Mouse (Mus musculus) kidney, adult 11 months (tissue): ENCODE results near the gene Cds1.

Source experiments
- DNase-seq: peaks from one replicate; pipeline ENCODE4 v3.0.0; 2022

Gene Cds1

DNA sequence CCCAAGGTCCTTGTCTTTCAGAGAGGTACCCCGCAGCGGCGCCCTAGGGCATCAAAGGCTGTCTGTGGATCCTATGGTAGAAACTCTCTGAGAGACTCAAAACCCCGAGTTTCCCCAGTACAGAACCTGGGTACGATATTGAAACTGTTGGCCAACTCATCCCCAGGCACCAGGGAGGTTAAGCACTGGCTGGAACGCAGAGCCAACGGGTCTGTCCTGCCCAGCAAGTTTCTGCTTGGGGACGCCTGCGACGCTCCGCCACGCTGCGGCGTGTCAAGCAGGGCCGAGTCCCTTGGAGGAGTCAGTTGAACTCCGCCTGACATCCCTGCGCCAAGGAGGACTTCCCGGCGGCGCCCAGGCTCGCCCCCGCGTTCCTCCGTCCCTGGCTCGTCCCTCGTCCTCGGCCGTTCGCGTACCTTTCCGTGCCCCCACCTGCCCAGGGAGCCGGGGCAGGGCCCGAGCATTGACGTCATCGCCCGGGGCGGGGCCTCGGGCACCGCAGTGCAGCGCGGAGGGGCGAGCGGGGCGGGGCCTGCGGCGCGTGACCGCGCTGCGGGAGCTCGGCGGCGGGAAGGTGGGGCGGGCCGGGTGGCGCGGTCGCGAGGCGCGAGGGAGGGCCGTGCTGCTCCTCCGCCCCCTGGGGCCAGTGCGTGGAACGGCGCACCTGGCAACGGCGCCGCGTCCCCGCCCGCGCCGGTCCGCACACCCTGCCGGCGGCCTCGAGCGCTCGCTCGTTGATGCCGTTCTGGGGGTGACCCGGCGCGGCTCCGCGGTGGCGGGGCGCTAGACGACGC, at the start of gene Cds1:
Cds1 (plus strand) TSS at position 577 of the 794 bp plus-strand sequence.
- peak; percentile 85 for DNase-seq

DNA sequence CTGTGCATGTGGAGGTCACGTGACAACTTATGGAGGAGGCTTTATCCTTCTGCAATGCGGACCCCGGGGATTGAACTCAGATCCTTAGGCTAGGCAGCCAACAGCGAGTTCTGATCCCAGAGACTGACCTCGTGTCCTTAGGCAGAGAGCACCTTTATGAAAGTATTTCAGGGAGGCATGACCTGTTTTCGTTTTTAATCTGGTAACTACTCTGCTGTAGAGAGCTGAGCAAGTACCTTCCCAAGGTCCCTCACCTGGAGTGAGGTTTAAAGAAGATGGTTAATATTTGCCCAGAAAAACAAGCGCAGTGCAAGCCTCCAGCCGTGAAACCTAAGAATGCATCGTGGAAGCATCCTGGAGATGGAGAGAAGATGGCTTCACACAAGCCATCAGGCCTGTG, 40.7 kb upstream of the Cds1 start:
- peak; percentile 27 for DNase-seq

DNA sequence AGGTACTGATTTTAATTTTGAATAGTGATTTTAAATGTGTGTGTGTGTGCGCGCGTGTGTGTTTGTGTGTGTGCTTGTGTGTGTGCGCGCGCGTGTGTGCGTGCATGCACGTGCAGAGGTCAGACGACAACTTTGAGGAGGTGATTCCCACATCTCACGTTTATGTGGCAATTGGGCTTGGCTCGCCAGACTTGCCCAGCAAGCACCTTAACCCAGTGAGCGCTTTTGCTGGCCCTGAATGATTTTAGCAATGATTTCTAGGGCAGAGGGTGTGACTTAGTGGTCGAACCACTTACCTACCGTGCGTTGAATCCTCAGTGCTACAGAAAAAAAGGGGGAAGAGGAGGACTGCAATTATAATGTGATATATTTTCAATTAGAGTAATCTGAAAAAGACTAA, 40.2 kb upstream of the Cds1 start:
- DNase-seq, result peak; percentile 22

DNA sequence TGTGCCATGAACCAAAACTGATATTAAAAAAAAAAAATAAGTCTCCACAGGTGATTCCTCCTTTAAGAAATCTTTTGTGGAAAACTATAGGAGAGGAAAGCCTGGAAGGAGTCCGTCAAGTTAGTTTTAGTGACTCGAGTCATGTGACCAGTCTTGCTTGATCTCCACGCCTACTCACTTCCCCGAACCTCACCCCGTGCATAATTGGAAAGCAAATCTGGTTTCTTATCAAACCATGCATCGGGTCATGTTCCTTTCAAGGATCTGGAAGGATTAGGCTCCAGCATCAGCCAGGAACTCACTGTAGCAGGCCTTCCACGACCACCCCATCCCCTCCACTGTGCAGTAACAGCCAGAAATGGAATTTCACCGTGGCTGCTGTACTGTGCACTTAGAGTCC, 39.2 kb upstream of the Cds1 start:
- peak; percentile 44 for DNase-seq

DNA sequence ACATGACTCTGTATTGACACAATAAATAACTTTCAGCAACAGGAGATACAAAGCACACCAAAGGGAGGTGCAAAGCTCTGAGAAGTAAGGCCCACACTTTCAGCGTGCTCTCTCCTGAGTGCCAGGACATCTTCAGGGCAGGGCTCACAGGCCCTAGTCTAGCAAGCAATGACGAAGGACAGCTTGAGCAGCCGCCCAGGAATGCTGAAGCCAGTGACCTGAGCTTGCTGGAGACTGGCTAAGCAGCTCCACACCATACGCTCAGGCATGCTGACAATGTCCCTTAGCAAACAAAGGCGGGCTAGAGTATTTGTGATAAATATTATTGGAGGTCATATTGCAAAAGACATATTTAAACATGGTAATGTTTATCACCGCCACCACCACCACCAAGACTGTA, 38.6 kb upstream of the Cds1 start:
- no peak for DNase-seq

DNA sequence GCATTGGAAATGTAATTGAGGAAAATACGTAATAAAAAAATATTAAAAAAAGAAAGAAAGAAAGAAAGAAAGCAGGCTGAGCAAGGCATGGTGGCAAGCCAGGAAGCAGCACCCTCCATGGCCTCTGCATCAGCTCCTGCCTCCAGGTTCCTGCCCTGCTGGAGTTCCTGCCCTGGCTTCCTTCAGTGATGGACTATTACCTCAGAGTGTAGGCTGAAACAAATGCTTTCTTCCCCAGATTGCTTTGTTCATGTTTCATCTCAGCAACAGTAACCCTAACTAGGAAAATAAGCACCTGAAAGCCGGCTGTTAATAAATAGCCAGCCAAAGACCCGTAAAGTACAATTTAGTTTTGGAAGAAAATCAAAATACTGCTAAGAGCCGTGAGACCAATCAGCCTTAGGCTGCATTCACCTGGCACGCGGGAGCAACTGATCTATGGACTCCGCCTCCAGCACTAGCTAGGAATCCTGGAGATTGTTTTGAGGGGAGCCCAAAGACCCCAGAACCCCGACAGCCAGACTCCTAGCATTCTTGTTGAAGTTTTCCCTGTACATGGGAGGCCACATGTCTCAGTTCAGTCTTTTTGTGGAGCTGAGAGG, 36.5 kb upstream of the Cds1 start:
- peak; percentile 87 for DNase-seq

DNA sequence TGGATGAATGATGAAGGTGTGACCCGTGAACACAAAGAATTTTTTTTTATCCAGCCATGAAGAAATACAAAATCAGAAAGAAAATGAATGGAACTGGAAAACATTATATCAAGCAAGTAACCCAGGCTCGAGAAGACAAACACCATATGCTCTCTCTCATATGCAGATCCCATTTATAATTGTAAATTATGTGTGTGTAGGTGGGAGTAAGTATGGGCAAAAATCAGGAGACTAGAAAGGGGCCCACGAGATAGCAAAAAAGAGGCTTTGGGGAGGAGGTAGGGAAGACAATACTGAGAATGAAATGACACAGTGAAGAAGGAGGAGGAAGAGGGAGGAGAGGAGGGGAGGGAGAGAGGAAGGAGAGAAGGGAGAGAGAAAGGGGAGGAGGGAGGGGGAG, 27.6 kb upstream of the Cds1 start:
- DNase-seq, result no peak

DNA sequence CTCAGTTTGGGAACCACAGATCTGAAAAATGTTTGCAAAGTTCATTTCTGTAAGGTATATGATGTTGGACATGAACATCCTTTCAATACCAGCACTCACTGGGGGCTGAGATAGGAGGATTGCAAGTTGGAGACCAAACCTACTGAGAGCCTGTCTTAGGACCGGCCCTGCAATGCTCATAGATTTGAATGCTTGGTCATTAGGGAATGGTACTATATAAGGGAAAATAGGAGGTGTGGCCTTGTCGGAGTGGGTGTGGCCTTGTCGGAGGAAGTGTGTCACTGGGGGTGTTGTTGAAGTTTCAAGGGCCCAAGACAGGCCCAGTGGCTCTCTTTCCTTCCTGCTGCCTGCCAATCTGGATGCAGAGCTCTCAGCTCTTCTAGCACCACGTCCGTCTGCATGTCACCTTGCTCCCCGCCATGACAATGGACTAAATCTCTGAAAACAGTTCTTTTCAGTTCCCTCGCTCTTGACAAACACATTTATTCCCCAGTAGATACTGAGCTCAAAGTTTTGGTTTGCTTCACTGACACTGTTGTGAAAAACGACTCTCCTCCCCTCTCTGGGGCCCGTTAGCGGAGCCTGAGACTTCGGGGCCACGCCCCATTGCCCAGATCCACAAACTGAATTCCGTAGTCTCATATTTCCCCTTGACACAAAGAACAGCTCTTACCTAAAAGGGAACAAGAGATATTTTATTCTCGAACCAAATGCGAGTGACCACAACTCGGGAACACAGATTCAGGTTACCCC, 24.3 kb upstream of the Cds1 start:
- no peak for DNase-seq

DNA sequence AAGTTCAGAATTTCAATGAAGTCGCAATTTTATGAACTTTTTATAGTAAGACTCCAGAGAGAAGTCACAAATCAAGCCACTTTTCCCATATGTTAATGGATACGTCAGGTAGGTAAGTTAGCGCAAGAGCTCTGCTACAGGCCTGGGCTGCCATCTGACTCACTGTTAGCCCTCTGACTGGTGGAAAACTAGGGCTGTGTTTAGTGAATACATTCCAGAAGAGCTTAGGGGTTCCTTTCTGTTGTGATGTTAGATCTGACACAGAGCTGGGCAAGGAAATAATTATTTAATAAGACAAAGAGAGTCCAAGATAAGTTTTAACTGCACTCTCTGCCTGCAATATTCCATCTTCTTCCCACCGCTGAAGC, 23.7 kb upstream of the Cds1 start:
- DNase-seq, result no peak

DNA sequence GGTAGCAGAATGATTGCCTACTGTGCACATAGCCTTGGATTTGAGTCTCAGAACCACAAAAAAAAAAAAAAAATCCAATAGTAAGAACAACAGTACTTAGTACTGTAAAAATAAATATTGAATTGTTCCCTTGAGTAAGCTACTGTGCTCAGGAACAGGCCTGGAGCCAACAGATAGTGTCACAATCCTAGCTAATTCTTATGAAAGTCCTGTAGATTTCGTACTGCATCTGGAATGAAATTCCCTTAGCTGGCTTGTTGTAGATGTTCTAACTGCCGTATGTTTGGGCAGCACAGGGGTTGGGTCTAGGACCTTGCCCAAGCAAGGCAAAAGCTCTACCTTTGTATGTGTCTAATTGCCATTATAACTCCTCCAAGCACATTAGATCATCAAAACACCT, 22.9 kb upstream of the Cds1 start:
- no peak for DNase-seq

DNA sequence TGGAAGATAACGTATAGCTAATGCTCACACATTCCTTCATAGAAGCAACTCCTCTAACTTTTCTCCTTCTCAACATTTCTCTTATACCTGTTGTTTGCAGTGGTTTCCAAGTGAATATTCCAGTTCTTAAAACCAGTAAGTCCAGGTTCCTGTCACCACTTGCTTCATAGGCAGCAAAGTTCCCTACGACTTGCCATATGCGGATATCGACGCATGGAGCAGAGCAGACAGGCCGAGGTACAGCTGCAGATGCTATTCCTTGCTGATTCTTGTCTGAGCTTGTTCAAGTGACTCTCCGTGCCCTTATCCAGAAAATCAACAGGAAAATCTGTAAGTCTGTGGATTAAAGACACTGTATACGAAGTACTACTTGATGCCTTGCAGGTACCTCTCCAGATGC, 22.5 kb upstream of the Cds1 start:
- DNase-seq, result no peak

DNA sequence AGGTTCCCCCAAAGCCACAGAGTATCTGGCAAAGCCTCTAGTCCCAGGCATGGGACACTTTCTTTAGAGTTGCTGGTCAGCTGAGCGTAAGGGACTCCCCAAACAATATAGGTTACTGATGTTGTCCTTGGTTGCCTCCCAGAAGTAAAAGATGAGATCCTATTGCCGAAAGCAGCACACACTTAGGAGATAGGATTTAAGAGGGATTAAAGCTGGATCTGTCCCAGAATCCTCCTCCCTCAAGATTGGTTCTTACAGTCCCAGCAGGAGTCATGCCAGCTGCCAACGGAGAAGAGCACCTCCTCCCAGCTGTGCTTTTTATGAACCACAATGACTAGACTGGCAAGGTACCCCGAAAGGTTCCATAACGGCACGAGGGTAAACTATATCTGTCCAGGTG, 20.0 kb upstream of the Cds1 start:
- no peak for DNase-seq

DNA sequence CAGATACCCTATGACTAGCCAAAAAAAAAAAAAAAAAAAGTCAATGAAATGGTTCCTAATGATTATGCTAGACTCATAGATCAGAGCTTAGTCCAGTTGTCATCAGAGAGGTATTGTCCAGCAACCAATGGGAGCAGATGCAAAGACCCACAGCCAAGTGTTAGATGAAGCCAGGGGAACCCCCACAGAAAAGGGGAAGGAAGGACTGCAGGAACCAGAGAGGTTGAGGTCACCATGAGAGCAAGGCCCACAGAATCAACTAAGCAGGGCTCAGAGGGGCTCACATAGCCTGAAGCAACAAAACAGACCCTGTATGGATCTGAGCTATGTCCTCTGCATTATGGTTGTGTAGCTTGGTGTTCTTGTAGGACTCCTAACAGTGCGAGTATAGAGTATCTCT, 11.2 kb upstream of the Cds1 start:
- DNase-seq, result no peak

DNA sequence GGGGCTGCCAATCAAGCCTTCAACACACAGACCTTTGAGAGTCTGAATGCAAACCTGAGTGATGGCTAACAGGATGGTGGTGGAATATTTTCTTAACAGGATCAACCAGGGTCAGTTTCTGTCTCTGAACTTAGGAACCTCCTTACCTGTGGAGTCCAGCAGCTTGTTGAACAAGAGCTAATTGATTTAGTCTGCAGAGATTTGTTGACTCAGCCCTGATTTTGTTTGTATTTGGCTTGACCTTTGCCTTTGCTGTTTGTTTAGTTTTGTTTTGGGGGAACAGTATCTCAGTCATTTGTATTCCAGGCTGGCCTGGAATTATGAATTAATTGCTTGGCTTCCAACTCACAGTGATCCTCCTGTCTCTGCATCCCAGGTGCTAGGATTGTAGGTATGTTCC, 7.3 kb upstream of the Cds1 start:
- no peak for DNase-seq

DNA sequence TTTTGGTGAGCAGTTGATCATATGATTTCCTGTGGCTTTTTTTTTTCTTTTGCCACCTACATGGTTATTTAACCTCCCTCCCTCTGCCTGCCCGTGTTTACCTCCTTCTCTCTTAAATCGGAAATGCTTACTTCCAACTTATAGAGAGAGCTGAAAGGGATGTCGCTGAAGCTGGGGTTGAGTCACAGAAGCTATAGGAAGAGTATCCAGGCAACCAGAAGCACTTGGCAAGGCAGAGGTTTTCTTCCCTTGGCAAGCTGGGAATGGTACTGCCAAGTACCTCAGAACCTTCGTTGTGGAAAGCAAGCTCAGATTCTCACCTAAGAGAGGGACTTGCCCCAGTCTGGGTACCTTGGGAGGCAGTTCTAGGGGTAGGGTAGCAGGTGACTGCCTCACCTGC, 3.2 kb upstream of the Cds1 start:
- peak; percentile 1 for DNase-seq

DNA sequence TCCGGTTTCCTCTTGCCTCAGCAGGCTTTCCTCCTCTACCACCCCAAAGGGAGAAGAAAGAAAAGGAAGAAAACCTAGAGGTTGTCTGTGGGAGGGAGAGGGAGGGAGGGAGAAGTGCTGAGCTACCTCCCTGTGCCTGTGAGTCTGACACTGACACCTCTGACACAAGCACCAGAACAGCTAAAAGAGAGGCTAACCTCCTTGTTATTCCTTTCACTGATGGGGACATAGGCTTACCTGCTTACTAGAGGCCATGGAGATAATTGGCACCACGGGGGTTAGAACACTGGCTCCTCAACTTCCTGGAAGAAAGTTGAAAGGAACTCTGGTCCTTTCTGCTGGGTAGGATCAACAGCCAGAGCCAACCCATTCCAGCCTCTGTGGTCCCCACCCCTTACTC, 1.4 kb upstream of the Cds1 start:
- no peak for DNase-seq

DNA sequence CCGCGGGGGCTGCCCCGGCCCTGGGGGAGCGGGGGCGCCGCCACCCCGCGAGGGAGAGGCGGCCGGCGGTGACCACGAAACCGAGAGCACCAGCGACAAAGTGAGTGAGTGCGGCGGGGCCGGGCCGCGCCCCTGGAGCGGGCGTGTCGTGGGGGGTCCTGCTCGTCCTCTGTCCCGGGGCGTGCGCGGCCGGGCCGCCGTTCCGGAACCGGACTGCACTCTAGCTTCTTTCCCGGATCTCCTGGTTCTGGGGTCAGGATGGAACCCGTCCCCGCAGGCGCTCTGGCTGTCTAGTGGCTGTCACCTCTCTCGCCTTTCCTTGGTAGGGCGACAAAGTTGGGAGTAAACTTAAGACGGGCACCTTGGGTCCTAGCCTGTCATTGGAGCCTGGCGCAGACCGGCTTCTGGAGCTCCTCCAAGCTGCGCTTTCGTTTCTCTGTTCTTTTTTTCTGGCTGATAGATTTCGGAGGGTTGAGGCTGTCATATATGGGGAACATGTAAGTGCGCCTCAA, 516 bp downstream of the Cds1 start:
- peak; percentile 44 for DNase-seq

DNA sequence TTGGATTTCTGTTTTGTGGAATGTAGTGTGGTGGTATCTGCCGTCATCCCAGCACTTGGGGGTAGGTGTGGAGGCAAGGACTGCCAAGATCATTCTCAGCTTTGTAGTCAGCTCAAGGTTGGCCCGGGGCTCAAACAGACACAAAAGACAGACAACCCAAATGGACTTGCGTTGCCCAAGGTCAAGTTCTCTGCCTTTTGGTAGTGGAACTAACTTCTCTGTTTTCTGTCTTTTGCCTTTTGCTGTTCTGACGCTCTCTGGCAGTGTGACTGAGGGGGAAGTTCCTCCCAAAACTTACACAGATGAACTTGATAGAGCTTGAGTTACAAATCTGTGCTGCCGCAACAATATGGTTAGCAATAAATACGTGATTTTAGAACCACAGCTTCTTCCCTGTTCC, 1.3 kb downstream of the Cds1 start:
- no peak for DNase-seq

DNA sequence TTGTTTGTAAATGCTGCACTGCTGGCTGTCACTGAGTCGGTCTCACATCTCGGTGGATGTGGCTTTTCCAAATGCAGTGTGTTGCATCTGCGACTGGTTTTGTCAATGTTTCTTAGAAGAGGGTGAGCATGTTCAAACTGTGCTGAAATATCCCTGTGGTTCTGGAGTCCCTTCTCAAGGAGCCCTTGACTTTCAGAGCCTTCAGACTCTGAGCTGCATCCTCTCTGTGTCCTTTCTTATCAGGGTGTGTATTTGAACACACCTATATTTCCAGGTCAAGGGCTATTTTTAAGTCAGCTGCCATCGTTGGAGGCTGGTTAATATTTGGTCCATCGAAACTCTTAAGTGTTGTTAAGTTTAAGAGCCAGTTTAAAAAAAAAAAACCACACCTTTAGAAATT, 2.2 kb downstream of the Cds1 start:
- DNase-seq, result peak; percentile 1

DNA sequence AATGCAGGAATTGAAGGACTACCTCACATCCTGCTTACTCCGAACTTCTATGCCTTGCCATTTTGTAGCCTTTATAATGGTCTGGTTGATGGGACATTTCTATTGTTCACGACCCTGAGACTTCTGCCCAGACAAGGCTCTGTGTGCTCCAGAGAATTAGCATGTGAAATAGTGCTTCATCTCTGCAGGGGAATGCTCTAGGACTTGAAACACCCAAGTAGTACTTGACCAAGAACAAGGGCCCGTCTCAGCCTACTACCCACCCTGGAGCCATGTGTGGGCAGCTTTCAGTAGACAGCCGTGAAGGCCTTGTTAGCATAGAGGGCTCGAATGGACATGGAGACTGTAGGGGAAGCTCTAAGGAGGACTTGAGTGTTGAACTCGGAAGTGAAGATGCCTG, 2.6 kb downstream of the Cds1 start:
- no peak for DNase-seq

DNA sequence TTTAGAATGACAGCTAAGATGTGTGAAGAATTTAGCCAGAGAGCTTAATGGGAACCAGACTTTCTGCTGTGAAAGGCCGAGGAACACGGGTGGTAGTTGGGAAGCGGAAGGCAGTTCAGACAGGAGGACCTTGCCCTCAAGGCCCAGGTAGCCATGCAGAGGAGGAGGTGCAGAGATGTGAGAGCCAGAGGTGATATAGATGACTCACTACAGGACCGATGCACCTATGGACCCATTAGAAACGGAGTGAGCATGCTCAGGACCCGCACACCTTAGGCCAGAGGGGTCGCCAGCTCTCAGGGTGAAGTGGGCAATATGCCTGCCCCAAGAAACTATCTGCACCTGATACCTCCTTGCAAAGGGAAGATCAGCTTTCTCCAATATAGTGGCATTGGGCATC, 3.6 kb downstream of the Cds1 start:
- no peak for DNase-seq

DNA sequence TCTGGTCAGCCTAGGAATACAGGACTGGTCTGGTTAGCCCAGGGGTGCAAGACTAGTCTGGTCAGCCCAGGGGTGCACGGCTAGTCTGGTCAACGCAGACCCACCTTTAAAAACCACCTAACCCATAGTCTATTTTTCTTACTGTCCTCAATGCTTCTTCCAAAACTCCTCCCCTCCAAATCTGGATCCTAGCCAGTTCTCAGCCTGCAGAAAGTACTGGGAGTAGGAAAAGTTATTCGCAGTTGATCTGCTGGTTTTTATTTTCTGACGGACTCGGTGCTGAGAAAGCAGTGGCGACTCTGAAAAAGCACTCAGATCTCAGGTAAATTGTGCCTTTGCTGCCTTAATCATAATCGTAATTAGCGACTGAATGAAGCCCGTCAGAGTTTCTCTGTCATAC, 7.7 kb downstream of the Cds1 start:
- DNase-seq, result no peak

DNA sequence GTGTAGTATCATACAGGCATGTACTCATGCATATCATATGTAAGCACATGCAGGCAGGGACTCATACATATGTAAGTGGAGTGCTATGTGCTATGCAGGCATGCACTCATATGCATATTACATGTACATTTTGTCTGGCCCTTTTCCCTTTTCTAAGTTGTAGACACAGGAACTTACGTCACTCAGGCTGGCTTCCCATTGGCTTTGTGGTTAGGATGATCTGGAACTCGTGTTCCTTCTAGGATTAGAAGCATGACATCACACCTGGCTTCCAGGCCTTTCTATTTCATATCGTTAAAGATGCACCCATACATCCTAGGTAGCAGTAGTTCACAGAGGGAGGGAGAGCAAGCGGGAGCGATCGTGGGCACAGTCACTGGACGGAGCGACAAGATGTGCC, 10.3 kb downstream of the Cds1 start:
- no peak for DNase-seq

DNA sequence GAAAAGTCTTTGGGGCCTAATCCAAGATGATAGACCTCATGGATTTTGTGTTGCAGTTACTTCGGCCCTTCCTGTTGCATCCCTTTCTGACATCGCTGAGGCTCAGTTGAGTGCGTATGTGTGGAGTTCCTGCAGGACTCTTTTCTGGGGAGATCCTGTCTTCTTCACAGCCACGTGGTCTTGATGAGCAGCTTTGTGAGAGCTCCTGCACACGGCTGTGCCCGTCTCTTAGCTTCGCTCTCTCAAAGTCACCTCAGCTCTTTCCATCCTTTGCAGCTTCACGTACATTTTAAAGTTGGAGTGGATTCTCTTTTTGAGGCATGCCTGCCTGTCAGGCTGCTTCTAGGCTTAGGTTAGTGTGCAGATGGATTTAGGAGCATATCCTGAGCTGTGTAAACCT, 11.6 kb downstream of the Cds1 start:
- DNase-seq, result no peak
